Mouse (Mus musculus) megakaryocyte, embryonic 14.5 days (primary cell): Measurements from ENCODE around the gene Enkd1.

Experiments
- FLI1 ChIP-seq: IDR thresholded peaks from 2 replicates; pipeline ENCODE4 v1.6.1; 2012; ENCODE audit warnings: low read length, inconsistent platforms, mixed read lengths
- GATA1 ChIP-seq: IDR thresholded peaks from 3 replicates; pipeline ENCODE4 v1.6.1; 2012; ENCODE audit warnings: mixed read lengths, low read length, inconsistent platforms, borderline replicate concordance

DNA sequence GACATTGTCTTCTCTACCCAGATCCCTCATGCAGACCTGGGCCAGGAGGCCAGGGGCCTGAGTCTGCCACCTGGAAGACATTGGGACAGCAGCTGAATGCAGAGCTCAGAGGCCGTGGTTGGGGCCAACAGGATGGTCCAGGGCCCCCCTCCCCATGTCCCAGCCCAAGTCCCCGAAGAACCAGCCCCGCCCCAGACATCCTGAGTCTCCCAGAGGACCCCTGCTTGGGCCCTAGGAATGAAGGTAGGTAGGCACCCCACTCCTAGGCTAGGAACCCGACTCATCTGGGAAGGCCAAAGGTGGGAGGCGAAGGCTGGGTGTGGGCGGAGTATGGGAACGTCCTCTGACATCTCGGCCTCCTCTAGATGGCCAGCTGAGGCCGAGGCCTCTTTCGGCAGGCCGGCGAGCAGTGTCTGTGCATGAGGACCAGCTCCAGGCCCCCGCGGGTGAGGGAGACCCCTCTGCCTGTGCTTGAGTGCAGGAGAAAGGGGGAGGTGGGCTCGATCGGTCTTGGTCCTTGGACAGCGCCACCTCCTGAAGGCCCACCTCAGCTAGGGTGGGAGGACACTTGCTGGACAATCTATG, 10.7 kb downstream of the Enkd1 start:
- TF ChIP-seq GATA1 (no peak), FLI1 (no peak)
